8 mouse cellular contexts compared by ENCODE assay signal in the genomic region with DNA sequence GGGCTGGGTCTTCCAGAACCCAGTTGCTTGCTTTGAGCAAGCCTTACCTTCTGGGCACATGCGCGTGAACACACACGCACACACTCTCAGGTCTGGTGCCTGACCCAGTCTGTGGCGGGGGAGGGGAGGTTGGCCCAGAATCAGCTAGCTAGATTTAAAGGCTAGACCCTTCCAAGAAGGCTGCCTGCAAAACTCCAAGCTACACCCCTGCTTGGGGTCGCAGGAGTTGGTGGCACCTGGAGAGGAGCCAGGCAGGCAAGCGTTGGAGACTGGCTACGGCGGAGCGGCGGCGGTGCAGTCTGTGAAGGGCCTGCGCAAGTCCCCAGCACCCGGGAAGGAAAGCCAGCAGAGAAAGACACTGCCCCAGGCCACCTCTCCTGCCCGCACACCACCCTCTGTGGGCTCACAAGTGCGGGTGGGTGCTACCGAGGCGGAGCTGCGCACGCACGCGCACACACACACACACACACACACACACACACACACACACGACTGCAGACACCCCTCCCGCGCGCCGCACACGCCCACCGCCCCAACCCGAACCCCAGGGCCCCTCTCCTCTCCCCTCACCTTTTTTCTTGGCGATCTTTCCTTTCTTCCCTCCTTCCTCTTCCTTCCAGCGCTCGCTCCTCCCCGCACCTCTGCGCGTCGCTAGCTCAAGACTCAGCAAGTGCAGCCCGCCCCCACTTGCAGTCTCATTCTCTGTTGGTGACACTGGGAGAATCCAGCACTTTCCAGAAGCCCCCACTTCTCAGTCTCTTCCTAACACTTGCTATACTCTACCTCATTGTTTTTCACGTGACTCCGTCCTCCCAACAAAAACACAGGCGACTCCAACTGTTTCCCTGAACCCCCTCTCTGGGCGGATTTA. TPM values are rescaled to one million over a fixed set of nuclear protein-coding genes. Genes with fewer than 3 reads are reported as not detected.
DNase-seq lines count a peak whose midpoint lies in the region; ATAC-seq and TF ChIP-seq lines count a peak whose summit lies in the region.

No protein-coding gene starts in this region.

- 0 out of 2 replicates have a peak, but pooled peaks have one; percentile 31 for ATAC-seq in kidney, postnatal 0 days (replicated peaks; ENCODE audit: low FRiP score, low read depth)
- ATAC-seq in liver, embryonic 14.5 days (ENCODE audit: insufficient read depth): peak; percentile 48
- peak; percentile 72 for ATAC-seq in neural tube, embryonic 12.5 days (ENCODE audit: low FRiP score, low read depth)
- no peak for ATAC-seq in erythroid progenitor cell, adult 5-6 weeks (replicated peaks; ENCODE audit: low FRiP score, poor library complexity, severe bottlenecking)

- TF ChIP-seq CTCF in kidney, postnatal 0 days (IDR thresholded peaks at IDR 0.05; ENCODE audit: low read depth): no peak
- TF ChIP-seq CTCF in liver, embryonic 14.5 days (IDR thresholded peaks at IDR 0.05; ENCODE audit: low read depth): no peak

- H3K27me3 ChIP-seq in kidney, postnatal 0 days (ENCODE audit: insufficient read depth, low read length): no peaks in the 10 kb centered on the region
- no peaks in the 10 kb centered on the region; the same call in 1 of the 2 replicates for H3K27me3 ChIP-seq in liver, embryonic 14.5 days (ENCODE audit: control insufficient read depth, insufficient read depth, low read length)
- H3K27me3 ChIP-seq in neural tube, embryonic 12.5 days (replicated peaks): no peaks in the 10 kb centered on the region

- no peaks in the 10 kb centered on the region for H3K9me3 ChIP-seq in kidney, postnatal 0 days (replicated peaks; ENCODE audit: low read length)
- H3K9me3 ChIP-seq in liver, embryonic 14.5 days (ENCODE audit: control insufficient read depth, low read length): no peaks in the 10 kb centered on the region
- H3K9me3 ChIP-seq in neural tube, embryonic 12.5 days: no peaks in the 10 kb centered on the region

- no peak for TF ChIP-seq EP300 in liver, embryonic 14.5 days (IDR thresholded peaks at IDR 0.05; ENCODE audit: low read depth)

- peak overlapping the region; percentile 58 for H3K9ac ChIP-seq in kidney, postnatal 0 days (ENCODE audit: low read depth, low read length)
- H3K9ac ChIP-seq in liver, embryonic 14.5 days (replicated peaks): peak overlapping the region; percentile 48
- H3K9ac ChIP-seq in neural tube, embryonic 12.5 days: peak overlapping the region; percentile 79

- H3K4me2 ChIP-seq in kidney, postnatal 0 days (ENCODE audit: low read length): peak overlapping the region; percentile 95
- H3K4me2 ChIP-seq in liver, embryonic 14.5 days (ENCODE audit: low read depth): peak overlapping the region; percentile 71
- peak overlapping the region; percentile 93 for H3K4me2 ChIP-seq in neural tube, embryonic 12.5 days (replicated peaks)

- H3K27ac ChIP-seq in kidney, postnatal 0 days: no peak overlapping the region
- H3K27ac ChIP-seq in liver, embryonic 14.5 days: no peak overlapping the region
- H3K27ac ChIP-seq in neural tube, embryonic 12.5 days: no peak overlapping the region

- H3K36me3 ChIP-seq in kidney, postnatal 0 days (ENCODE audit: insufficient read depth, low read length): no peaks in the 10 kb centered on the region
- no peaks in the 10 kb centered on the region for H3K36me3 ChIP-seq in liver, embryonic 14.5 days (replicated peaks; ENCODE audit: control insufficient read depth, insufficient read depth, low read depth)
- H3K36me3 ChIP-seq in neural tube, embryonic 12.5 days: no peaks in the 10 kb centered on the region

- 5% methylated on average over 36 of the region's 41 CpGs for WGBS in kidney, postnatal 0 days
- WGBS in liver, embryonic 14.5 days (ENCODE audit: insufficient replicate concordance): 7% methylated on average over 35 of the region's 41 CpGs
- 5% methylated on average over 39 of the region's 41 CpGs for WGBS in neural tube, embryonic 12.5 days

- peak; percentile 2 to 6 for DNase-seq in B cell, adult 2 months
- peak; percentile 46 for DNase-seq in Muller cell, postnatal 12 days (ENCODE audit: inconsistent ontology term)
- DNase-seq in embryo, embryonic 10 days (ENCODE audit: low spot score): peak; percentile 57
- DNase-seq in gastrocnemius, postnatal 25 days: peak; percentile 10
- peak; percentile 46 for DNase-seq in kidney, postnatal 0 days (ENCODE audit: low spot score)
- no peak for DNase-seq in liver, embryonic 14.5 days (ENCODE audit: low read depth in 3 of 3, low spot score in 3 of 3)

- H3K4me1 ChIP-seq in kidney, postnatal 0 days (replicated peaks; ENCODE audit: insufficient read depth, low read length): no peaks in the 10 kb centered on the region
- H3K4me1 ChIP-seq in liver, embryonic 14.5 days (replicated peaks; ENCODE audit: control insufficient read depth in 2 of 2, insufficient read depth in 2 of 2, low read length in 1 of 2): 0 out of 4 replicates have a peak, but pooled peaks cover 0 to 3% of the 10 kb centered on the region in 2 experiments
- peaks cover 10% of the 10 kb centered on the region for H3K4me1 ChIP-seq in neural tube, embryonic 12.5 days

- H3K4me3 ChIP-seq in kidney, postnatal 0 days (replicated peaks; ENCODE audit: low read depth, low read length): peak overlapping the region; percentile 54
- H3K4me3 ChIP-seq in liver, embryonic 14.5 days (ENCODE audit: insufficient read depth in 1 of 2, low read depth in 2 of 2, low read length in 2 of 2): peak overlapping the region; percentile 29 to 54
- H3K4me3 ChIP-seq in neural tube, embryonic 12.5 days: peak overlapping the region; percentile 53

RNA-seq across cellular contexts. Expression of gene Ociad2, which starts 2.6 kb away (rescaled TPM):
- total RNA-seq in gastrocnemius, postnatal 25 days (2021): 10 to 100 TPM; 27.1 to 29.5 TPM
- polyA plus RNA-seq in kidney, postnatal 0 days (2015; fragmentation: Nextera tagmentation; extraction: Ambion mirVana): 27.4 and 28.1 TPM in 2 replicates
- 0.51 and 0.95 TPM in 2 replicates for polyA plus RNA-seq in liver, embryonic 14.5 days (2012; rRNA removed)
- polyA plus RNA-seq in liver, embryonic 14.5 days (2014; fragmentation: Nextera tagmentation; extraction: Ambion mirVana): 2.8 and 3.6 TPM in 2 replicates
- polyA plus RNA-seq in neural tube, embryonic 12.5 days (2016; fragmentation: Nextera tagmentation; extraction: Ambion mirVana): 12.3 and 12.5 TPM in 2 replicates
- total RNA-seq in erythroid progenitor cell, adult 5-6 weeks (2015; ENCODE audit: low replicate concordance): not detected in 2 replicates
- total RNA-seq in erythroid progenitor cell, adult 5-6 weeks (2017; ENCODE audit: low replicate concordance): 1.1 TPM in 1 of 2 replicates, not detected in the other

RNA-seq across cellular contexts. Expression of gene Ociad1, which starts 45.6 kb away (rescaled TPM):
- total RNA-seq in gastrocnemius, postnatal 25 days (2021): 100 to 1,000 TPM; 137 TPM
- 209 and 222 TPM in 2 replicates for polyA plus RNA-seq in kidney, postnatal 0 days (2015; fragmentation: Nextera tagmentation; extraction: Ambion mirVana)
- 59.2 and 81.4 TPM in 2 replicates for polyA plus RNA-seq in liver, embryonic 14.5 days (2012; rRNA removed)
- 74.9 and 77.4 TPM in 2 replicates for polyA plus RNA-seq in liver, embryonic 14.5 days (2014; fragmentation: Nextera tagmentation; extraction: Ambion mirVana)
- polyA plus RNA-seq in neural tube, embryonic 12.5 days (2016; fragmentation: Nextera tagmentation; extraction: Ambion mirVana): 225 and 264 TPM in 2 replicates
- 182 and 187 TPM in 2 replicates for total RNA-seq in erythroid progenitor cell, adult 5-6 weeks (2015; ENCODE audit: low replicate concordance)
- total RNA-seq in erythroid progenitor cell, adult 5-6 weeks (2017; ENCODE audit: low replicate concordance): 108 and 119 TPM in 2 replicates

Comparison
In these comparisons a context has a peak if more than half of its experiments do, and no peak if none do; other contexts are left out.
1. DNase-seq: peak in B cell, adult 2 months (2 of 2), Muller cell, postnatal 12 days (single experiment), embryo, embryonic 10 days (single experiment), gastrocnemius, postnatal 25 days (single experiment) and kidney, postnatal 0 days (single experiment); none in liver, embryonic 14.5 days (0 of 3).
2. Peak in every context shown above with its lines, with median percentiles within 50 percentile points of each other: H3K4me2 ChIP-seq, H3K4me3 ChIP-seq and H3K9ac ChIP-seq.